Mouse (Mus musculus): ENCODE measurements around the gene Disp1. TPM values are rescaled to one million over a fixed set of nuclear protein-coding genes. Genes with fewer than 3 reads are reported as not detected.
A peak's percentile ranks its signal among the peaks of the same experiment; 100 is the strongest.

The Disp1 gene
- total and polyA plus RNA-seq, 2 experiments from 2014 or later, result 6.3 to 7.2 TPM

DNA sequence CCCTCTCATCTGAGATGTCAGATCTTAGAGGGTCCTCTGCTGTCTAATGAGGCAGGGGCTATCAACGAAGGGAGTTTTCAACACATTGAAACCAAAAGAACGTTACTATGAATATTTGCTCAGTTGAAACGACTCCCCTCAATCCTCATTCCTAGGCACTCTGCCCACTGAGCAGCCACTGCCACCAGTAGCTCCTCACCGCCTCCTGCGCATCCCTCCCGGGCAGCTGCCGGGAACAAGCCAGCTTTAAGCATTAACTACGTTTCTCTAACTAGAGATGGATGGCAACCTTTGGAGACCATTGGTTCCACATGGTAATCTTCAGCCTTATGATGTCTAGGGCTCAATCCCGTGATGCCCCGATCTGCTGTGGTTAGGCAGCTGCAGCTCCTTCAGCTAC, 123.7 kb downstream of the Disp1 start:
- H3K9ac ChIP-seq, result no peak overlapping the region
- H3K27me3 ChIP-seq (ENCODE audit: insufficient read depth, low read length), result no peaks in the 10 kb centered on the region
- 86% methylated on average over 10 of the region's 10 CpGs for WGBS
- H3K4me3 ChIP-seq (ENCODE audit: low read depth, low read length), result no peak overlapping the region
- DNase-seq, result no peak
- H3K9me3 ChIP-seq (ENCODE audit: low read length), result no peaks in the 10 kb centered on the region
- H3K27ac ChIP-seq (ENCODE audit: low read depth, low read length), result no peak overlapping the region
- no peak overlapping the region for H3K4me2 ChIP-seq (ENCODE audit: low read depth)
- H3K4me1 ChIP-seq (ENCODE audit: insufficient read depth), result no peaks in the 10 kb centered on the region
- no peak for ATAC-seq
- 0 out of 2 replicates have a peak, but pooled peaks cover 3% of the 10 kb centered on the region for H3K36me3 ChIP-seq (ENCODE audit: insufficient read depth)
- TF ChIP-seq CTCF (IDR thresholded peaks at IDR 0.05; ENCODE audit: low read depth), result no peak

DNA sequence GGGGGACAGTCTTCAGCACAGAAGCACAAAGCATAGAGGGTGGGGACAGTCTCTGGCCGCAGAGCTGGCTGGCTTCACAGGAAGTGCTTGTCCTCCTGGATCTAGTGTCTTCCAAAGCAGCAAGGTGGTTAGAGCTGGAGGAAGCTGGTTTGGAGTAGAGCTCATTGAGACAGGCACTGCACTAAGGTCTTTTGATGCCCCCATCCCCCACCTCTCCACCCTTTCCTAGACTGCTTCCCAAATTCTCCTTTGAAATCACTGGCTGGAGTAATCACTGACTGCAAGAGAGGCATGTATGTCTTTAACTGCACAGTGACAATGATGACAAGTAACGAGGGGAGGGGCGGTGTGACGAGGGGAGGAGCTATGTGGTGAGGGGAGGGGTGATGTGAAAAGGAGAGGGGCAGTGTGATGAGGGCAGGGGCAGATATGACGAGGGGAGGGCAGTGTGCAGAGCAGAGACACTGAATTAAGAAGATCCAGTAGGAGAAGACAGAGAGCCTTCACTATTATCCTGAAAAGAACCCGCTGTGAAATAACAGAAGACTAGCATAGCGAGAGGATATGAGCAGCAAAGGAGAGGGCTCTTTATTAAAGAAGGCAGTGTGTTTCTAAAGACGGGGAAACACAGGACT, 125.8 kb downstream of the Disp1 start:
- WGBS, result 47% methylated on average over 8 of the region's 8 CpGs
- TF ChIP-seq CTCF (IDR thresholded peaks at IDR 0.05; ENCODE audit: low read depth), result no peak
- H3K36me3 ChIP-seq (ENCODE audit: insufficient read depth), result 0 out of 2 replicates have a peak, but pooled peaks cover 3% of the 10 kb centered on the region
- no peaks in the 10 kb centered on the region for H3K9me3 ChIP-seq (ENCODE audit: low read length)
- H3K4me2 ChIP-seq (ENCODE audit: low read depth), result no peak overlapping the region
- ATAC-seq, result peak; percentile 14; the same call in 1 of the 2 replicates
- no peaks in the 10 kb centered on the region for H3K27me3 ChIP-seq (ENCODE audit: insufficient read depth, low read length)
- H3K4me1 ChIP-seq (ENCODE audit: insufficient read depth), result no peaks in the 10 kb centered on the region
- H3K4me3 ChIP-seq (ENCODE audit: low read depth, low read length), result no peak overlapping the region
- H3K27ac ChIP-seq (ENCODE audit: low read depth, low read length), result no peak overlapping the region
- H3K9ac ChIP-seq, result no peak overlapping the region
- no peak for DNase-seq

DNA sequence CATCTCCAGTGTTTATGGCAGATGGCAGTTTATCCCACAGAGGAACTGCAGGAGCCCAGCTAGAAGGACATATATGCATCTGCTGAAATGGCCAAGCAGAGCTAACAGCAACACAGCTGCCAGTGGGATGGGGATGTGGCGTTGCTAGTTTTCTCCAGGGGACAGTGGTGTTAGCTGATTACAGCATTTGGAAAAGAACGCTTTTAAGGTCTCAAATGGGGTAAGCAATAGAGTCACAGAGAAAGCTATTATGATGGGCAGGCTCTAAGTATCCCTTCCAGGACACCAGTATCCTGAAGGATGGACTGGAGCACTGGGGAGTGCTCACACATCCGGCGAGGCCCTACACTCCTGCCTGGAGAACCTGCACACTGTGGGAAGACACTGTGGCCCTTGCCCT, 129.0 kb downstream of the Disp1 start:
- no peak for TF ChIP-seq CTCF (IDR thresholded peaks at IDR 0.05; ENCODE audit: low read depth)
- H3K9ac ChIP-seq, result no peak overlapping the region
- H3K4me2 ChIP-seq (ENCODE audit: low read depth), result no peak overlapping the region
- DNase-seq (no peak), ATAC-seq (no peak)
- 90% methylated on average over 4 of the region's 4 CpGs for WGBS
- H3K4me3 ChIP-seq (ENCODE audit: low read depth, low read length), result no peak overlapping the region
- peaks cover 24% of the 10 kb centered on the region for H3K36me3 ChIP-seq (ENCODE audit: insufficient read depth)
- no peak overlapping the region for H3K27ac ChIP-seq (ENCODE audit: low read depth, low read length)
- no peaks in the 10 kb centered on the region for H3K27me3 ChIP-seq (ENCODE audit: insufficient read depth, low read length)
- H3K9me3 ChIP-seq (ENCODE audit: low read length), result 0 out of 2 replicates have a peak, but pooled peaks cover 7% of the 10 kb centered on the region
- no peaks in the 10 kb centered on the region for H3K4me1 ChIP-seq (ENCODE audit: insufficient read depth)

DNA sequence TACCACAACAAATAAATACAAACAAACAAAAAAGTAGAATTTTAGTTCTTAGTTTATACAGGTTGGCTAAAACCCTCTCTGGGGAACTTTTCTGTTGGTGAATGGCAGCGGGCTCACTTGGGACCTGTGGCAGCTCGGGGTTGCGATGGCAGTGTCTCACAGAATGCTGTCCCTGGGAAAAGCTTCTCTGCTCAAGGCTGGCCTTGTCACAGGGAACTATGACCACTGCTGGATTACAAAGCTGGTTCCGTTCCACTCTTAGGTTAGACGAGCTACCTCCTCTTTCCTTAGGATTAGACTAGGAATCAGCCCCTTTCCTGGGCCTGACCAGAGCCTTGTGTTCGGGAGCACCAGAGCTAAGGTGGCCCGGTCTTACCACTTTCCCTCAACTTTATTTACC, 130.1 kb downstream of the Disp1 start:
- Histone ChIP-seq H3K27ac (ENCODE audit: low read depth, low read length) (no peak overlapping the region), H3K9me3 (ENCODE audit: low read length) (0 out of 2 replicates have a peak, but pooled peaks cover 7% of the 10 kb centered on the region), H3K36me3 (ENCODE audit: insufficient read depth) (peaks cover 26% of the 10 kb centered on the region), H3K4me3 (ENCODE audit: low read depth, low read length) (no peak overlapping the region), H3K4me1 (ENCODE audit: insufficient read depth) (no peaks in the 10 kb centered on the region), H3K9ac (no peak overlapping the region), H3K27me3 (ENCODE audit: insufficient read depth, low read length) (no peaks in the 10 kb centered on the region), H3K4me2 (ENCODE audit: low read depth) (no peak overlapping the region)
- no peak for TF ChIP-seq CTCF (IDR thresholded peaks at IDR 0.05; ENCODE audit: low read depth)
- 93% methylated on average over 7 of the region's 7 CpGs for WGBS
- no peak for ATAC-seq
- no peak for DNase-seq

DNA sequence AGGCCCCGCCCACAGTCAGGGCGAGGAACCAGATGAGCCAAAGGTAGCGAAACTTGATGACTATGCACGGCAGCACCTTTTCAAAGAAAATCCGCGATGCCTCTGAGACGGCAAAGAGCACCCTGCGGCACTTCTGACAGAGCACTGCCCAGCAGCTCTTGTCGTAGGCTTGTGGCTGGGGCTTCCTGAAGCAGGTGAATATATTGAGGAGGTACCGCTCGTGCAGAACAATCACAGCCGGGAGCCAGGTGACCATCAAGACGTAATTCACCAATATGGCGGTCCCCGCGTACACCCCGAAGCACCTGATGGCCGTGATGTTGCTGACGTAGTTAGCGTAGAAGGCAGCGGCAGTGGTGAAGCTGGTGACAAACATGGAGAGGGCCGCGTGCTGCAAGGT, 132.7 kb downstream of the Disp1 start:
- Histone ChIP-seq H3K27me3 (ENCODE audit: insufficient read depth, low read length) (no peaks in the 10 kb centered on the region), H3K4me3 (ENCODE audit: low read depth, low read length) (no peak overlapping the region), H3K9ac (no peak overlapping the region), H3K9me3 (ENCODE audit: low read length) (0 out of 2 replicates have a peak, but pooled peaks cover 7% of the 10 kb centered on the region), H3K4me1 (ENCODE audit: insufficient read depth) (no peaks in the 10 kb centered on the region), H3K36me3 (ENCODE audit: insufficient read depth) (peaks cover 31% of the 10 kb centered on the region), H3K27ac (ENCODE audit: low read depth, low read length) (no peak overlapping the region), H3K4me2 (ENCODE audit: low read depth) (no peak overlapping the region)
- TF ChIP-seq CTCF (IDR thresholded peaks at IDR 0.05; ENCODE audit: low read depth), result no peak
- WGBS, result 98% methylated on average over 23 of the region's 23 CpGs
- no peak for ATAC-seq
- DNase-seq, result no peak

DNA sequence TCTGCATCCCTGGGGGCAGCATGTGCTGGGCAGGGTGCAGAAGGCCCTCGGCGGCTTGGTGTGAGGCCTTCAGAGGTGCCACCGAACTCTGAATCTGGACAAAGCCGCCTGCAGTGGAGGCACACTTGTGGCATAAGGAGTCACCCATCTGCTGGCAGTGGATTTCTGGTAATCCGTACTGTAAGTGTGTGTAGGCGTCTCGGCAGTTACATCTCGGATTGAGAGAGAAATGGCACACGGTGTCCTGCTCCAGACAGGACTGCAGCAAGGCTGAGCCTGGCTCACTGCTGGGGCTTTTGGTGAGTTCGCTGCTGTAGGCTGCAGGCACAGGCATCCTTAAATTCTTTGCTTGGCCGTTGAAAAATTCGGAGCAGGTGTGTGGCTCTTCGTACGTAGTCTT, 134.5 kb downstream of the Disp1 start:
- Histone ChIP-seq H3K36me3 (ENCODE audit: insufficient read depth) (peaks cover 31% of the 10 kb centered on the region), H3K4me2 (ENCODE audit: low read depth) (no peak overlapping the region), H3K27ac (ENCODE audit: low read depth, low read length) (no peak overlapping the region), H3K9me3 (ENCODE audit: low read length) (0 out of 2 replicates have a peak, but pooled peaks cover 7% of the 10 kb centered on the region), H3K27me3 (ENCODE audit: insufficient read depth, low read length) (no peaks in the 10 kb centered on the region; the same call in 1 of the 2 replicates), H3K4me3 (ENCODE audit: low read depth, low read length) (no peak overlapping the region), H3K9ac (no peak overlapping the region), H3K4me1 (ENCODE audit: insufficient read depth) (no peaks in the 10 kb centered on the region)
- WGBS, result 94% methylated on average over 14 of the region's 14 CpGs
- DNase-seq (no peak), ATAC-seq (no peak)
- no peak for TF ChIP-seq CTCF (IDR thresholded peaks at IDR 0.05; ENCODE audit: low read depth)
